Mouse (Mus musculus) CH12.LX (cell line): ENCODE measurements around the gene Camta1. TPM values are rescaled to one million over a fixed set of nuclear protein-coding genes. Genes with fewer than 3 reads are reported as not detected.

ENCODE experiments used
- DNase-seq: peaks from one replicate; pipeline ENCODE4 v3.0.0-alpha.2; 2013; ENCODE audit errors: extremely low read depth
- H3K27ac ChIP-seq: 2 replicates; pipeline ENCODE4 v1.5.1; 2012; ENCODE audit warnings: low read depth, mild to moderate bottlenecking, control low read depth, moderate library complexity; ENCODE audit not compliant: insufficient read depth
- H3K27me3 ChIP-seq: replicated peaks from 2 replicates; pipeline ENCODE3; 2012; ENCODE audit warnings: inconsistent platforms
- H3K36me3 ChIP-seq, 2 experiments: replicated peaks in 1 of 2; 2 replicates each; pipeline versions ENCODE3 to v1.6.1; 2012; ENCODE audit warnings: inconsistent platforms in 1 of 2, low read length in 1 of 2, mild to moderate bottlenecking in 1 of 2, mixed read lengths in 1 of 2, moderate library complexity in 1 of 2; ENCODE audit not compliant: control insufficient read depth in 1 of 2, insufficient read depth in 1 of 2
- H3K4me1 ChIP-seq, 2 experiments: 2 replicates each; pipeline ENCODE4 v1.6.1; 2012; ENCODE audit warnings: inconsistent platforms in 1 of 2, moderate library complexity in 1 of 2; ENCODE audit not compliant: insufficient read depth in 2 of 2, control insufficient read depth in 1 of 2
- H3K4me2 ChIP-seq: 2 replicates; pipeline ENCODE4 v1.6.1; 2012; ENCODE audit warnings: low read depth, mild to moderate bottlenecking, control low read depth; ENCODE audit not compliant: poor library complexity, insufficient read depth, severe bottlenecking
- H3K4me3 ChIP-seq, 3 experiments: fragments of 150-350 bp in 1 of 3; sonication (generic) in 1 of 3; replicated peaks in 1 of 3; 2 replicates each; pipeline versions ENCODE3 to v1.5.1; 2011 to 2012; ENCODE audit warnings: low read depth in 2 of 3, low read length in 2 of 3, mild to moderate bottlenecking in 2 of 3, moderate library complexity in 2 of 3, control low read depth in 1 of 3, improper control_type of control experiment in 1 of 3, inconsistent platforms in 1 of 3, mixed read lengths in 1 of 3; ENCODE audit not compliant: poor library complexity in 1 of 3
- H3K79me2 ChIP-seq: replicated peaks from 2 replicates; pipeline ENCODE4 v1.6.1; 2012; ENCODE audit warnings: mild to moderate bottlenecking, moderate library complexity; ENCODE audit not compliant: control insufficient read depth, poor library complexity, insufficient read depth, severe bottlenecking; ENCODE audit errors: extremely low read depth
- H3K9ac ChIP-seq: 2 replicates; pipeline ENCODE4 v1.6.1; 2012; ENCODE audit warnings: low read depth, mild to moderate bottlenecking, control low read depth, moderate library complexity; ENCODE audit not compliant: insufficient read depth
- H3K9me3 ChIP-seq: replicated peaks from 2 replicates; pipeline ENCODE3; 2012; ENCODE audit warnings: low read length, inconsistent platforms, mixed read lengths
- BHLHE40 ChIP-seq: IDR thresholded peaks from 2 replicates; pipeline ENCODE4 v1.6.1; 2011; ENCODE audit warnings: mild to moderate bottlenecking, low read depth, low read length, improper control_type of control experiment
- MYC ChIP-seq: IDR thresholded peaks from 2 replicates; pipeline ENCODE4 v1.6.1; 2011; ENCODE audit warnings: low read depth, mild to moderate bottlenecking, improper control_type of control experiment, low read length
- NELFE ChIP-seq: IDR thresholded peaks from 2 replicates; pipeline ENCODE4 v1.6.1; 2011; ENCODE audit warnings: low read depth, low read length, improper control_type of control experiment
- POLR2AphosphoS2 ChIP-seq: IDR thresholded peaks from 2 replicates; pipeline ENCODE4 v1.6.1; 2011; ENCODE audit warnings: low read depth, low read length, improper control_type of control experiment
- SMC3 ChIP-seq: IDR thresholded peaks from 2 replicates; pipeline ENCODE4 v1.6.1; 2011; ENCODE audit warnings: low read depth, low read length, improper control_type of control experiment
- dilution Hi-C: fragments of 300-500 bp; cut with MboI; formaldehyde crosslinking; loops from 2 replicates; pipeline ENCODE4 v1.14.3; 2020; ENCODE audit warnings: low sequenced_read_pairs; ENCODE audit not compliant: extremely low pct_unique_long_range_greater_than_20kb, extremely low pct_ligation_motif_present
- in situ Hi-C: fragments of 300-500 bp; cut with MboI; formaldehyde crosslinking; loops from 3 replicates; pipeline ENCODE4 v1.14.3; 2019; ENCODE audit warnings: low sequenced_read_pairs, low pct_ligation_motif_present, low pct_unique_long_range_greater_than_20kb, mixed read lengths
- polyA plus RNA-seq: library from polyadenylated mRNA; unstranded; fragments of >175 nt; gene quantifications from 2 replicates; pipeline ENCODE4 v1.2.1, GENCODE M21; 2012; ENCODE audit warnings: low read depth; ENCODE audit not compliant: insufficient read length
- total RNA-seq, 2 experiments: library from RNA; depleted of rRNA; stranded (reverse); fragments of 300-350 nt in 1 of 2; fragments of >200 nt in 1 of 2; gene quantifications; 2 replicates each; pipeline ENCODE4 v1.2.3; 2012 to 2014

Gene Camta1
- total and polyA plus RNA-seq, 3 experiments: 9.9 to 32.5 (median 15.3) TPM

DNA sequence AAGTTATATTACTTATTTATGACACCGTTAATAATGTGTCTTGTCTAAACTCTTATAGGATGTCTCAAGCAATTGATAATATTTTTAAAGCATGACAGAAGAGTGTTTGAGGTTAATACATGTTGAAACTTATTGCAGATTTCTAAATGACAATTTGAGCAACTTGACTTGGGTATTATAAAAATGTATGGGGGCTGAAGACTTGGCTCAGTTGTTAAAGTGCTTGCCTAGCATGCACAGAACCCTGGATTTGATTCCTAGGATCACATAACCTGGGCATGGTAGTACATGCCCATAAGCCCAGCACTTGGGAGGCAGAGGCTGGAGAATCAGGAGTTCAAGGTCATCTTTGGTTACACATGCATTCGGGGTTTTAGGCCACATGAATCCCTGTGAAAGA lies 992.8 kb downstream of the Camta1 start:
- DNase-seq: no peak
- Histone ChIP-seq H3K36me3 (no peaks in the 10 kb centered on the region), H3K4me1 (peaks cover 6 to 34% of the 10 kb centered on the region in 2 experiments)

DNA sequence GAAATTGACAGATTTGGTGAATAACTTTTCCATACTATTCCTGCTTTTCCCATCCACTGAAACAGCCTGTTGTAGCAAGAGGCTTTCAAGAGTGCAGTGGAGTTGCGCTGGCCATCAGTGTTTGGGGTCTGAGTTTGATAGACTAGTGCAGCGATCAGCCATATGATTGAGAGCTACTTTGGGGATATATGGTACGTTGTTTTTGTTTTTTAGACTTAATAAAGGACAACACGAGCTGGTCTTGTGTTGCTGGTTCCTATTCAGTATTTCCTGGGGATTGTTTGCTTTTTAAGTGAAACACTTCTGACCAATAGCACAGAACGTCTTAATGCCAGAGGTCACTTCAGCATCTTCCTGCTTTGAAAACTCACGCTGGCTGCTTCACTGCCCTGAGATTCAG lies 993.5 kb downstream of the Camta1 start:
- in situ Hi-C loops: loop anchor here (10.0 kb wide), 1 partner anchor 97 kb away; no protein-coding TSS in a partner anchor
- Histone ChIP-seq H3K27me3 (no peaks in the 10 kb centered on the region), H3K9me3 (no peaks in the 10 kb centered on the region), H3K4me1 (peaks cover 6 to 29% of the 10 kb centered on the region in 2 experiments), H3K9ac (no peak overlapping the region), H3K27ac (no peak overlapping the region), H3K79me2 (no peaks in the 10 kb centered on the region), H3K4me3 (no peak overlapping the region), H3K36me3 (no peaks in the 10 kb centered on the region), H3K4me2 (no peak overlapping the region)
- dilution Hi-C loops: no loop called here
- no peak for TF ChIP-seq POLR2AphosphoS2
- TF ChIP-seq SMC3: no peak
- TF ChIP-seq MYC: no peak
- no peak for DNase-seq

More for the DNA sequence above, 992.8 kb downstream of the Camta1 start:
- H3K27ac ChIP-seq: no peak overlapping the region
- no peak for TF ChIP-seq BHLHE40
- TF ChIP-seq NELFE: no peak
- TF ChIP-seq, all 38 proteins: peak for 0
- Histone ChIP-seq H3K4me3 (no peak overlapping the region), H3K9ac (no peak overlapping the region), H3K4me2 (no peak overlapping the region), H3K79me2 (no peaks in the 10 kb centered on the region), H3K9me3 (no peaks in the 10 kb centered on the region), H3K27me3 (no peaks in the 10 kb centered on the region)
- dilution Hi-C loops: no loop called here
- in situ Hi-C loops: loop anchor here (10.0 kb wide), 1 partner anchor 96 kb away; no protein-coding TSS in a partner anchor

Other genes starting within 250 kb of the Camta1 start
- 63.5 and 81.2 TPM in 2 replicates for gene Dnajc11, start 71.8 kb upstream of the Camta1 start, total RNA-seq (2012; rRNA removed)
- gene Dnajc11, start 71.8 kb upstream of the Camta1 start, total RNA-seq (2014; rRNA removed): 73.7 and 75.6 TPM in 2 replicates
- gene Dnajc11, start 71.8 kb upstream of the Camta1 start, polyA plus RNA-seq: 102 and 133 TPM in 2 replicates
- 20.0 and 27.6 TPM in 2 replicates for gene Thap3, start 127.1 kb upstream of the Camta1 start, total RNA-seq (2012; rRNA removed)
- 10.1 and 12.8 TPM in 2 replicates for gene Thap3, start 127.1 kb upstream of the Camta1 start, total RNA-seq (2014; rRNA removed)
- 11.0 and 11.7 TPM in 2 replicates for gene Thap3, start 127.1 kb upstream of the Camta1 start, polyA plus RNA-seq
- 4.9 and 5.0 TPM in 2 replicates for gene Phf13, start 134.4 kb upstream of the Camta1 start, total RNA-seq (2012; rRNA removed)
- gene Phf13, start 134.4 kb upstream of the Camta1 start, total RNA-seq (2014; rRNA removed): 1.9 and 2.1 TPM in 2 replicates
- gene Phf13, start 134.4 kb upstream of the Camta1 start, polyA plus RNA-seq: 3.9 and 4.9 TPM in 2 replicates
- 7.1 and 9.5 TPM in 2 replicates for gene Klhl21, start 146.9 kb upstream of the Camta1 start, total RNA-seq (2012; rRNA removed)
- 4.4 and 4.9 TPM in 2 replicates for gene Klhl21, start 146.9 kb upstream of the Camta1 start, total RNA-seq (2014; rRNA removed)
- 9.1 and 9.4 TPM in 2 replicates for gene Klhl21, start 146.9 kb upstream of the Camta1 start, polyA plus RNA-seq
- 7.4 and 10.5 TPM in 2 replicates for gene Zbtb48, start 165.8 kb upstream of the Camta1 start, total RNA-seq (2012; rRNA removed)
- gene Zbtb48, start 165.8 kb upstream of the Camta1 start, total RNA-seq (2014; rRNA removed): 8.6 and 10.5 TPM in 2 replicates
- 13.6 and 14.0 TPM in 2 replicates for gene Zbtb48, start 165.8 kb upstream of the Camta1 start, polyA plus RNA-seq
- 0.13 and 0.21 TPM in 2 replicates for gene Tas1r1, start 176.7 kb upstream of the Camta1 start, total RNA-seq (2012; rRNA removed)
- gene Tas1r1, start 176.7 kb upstream of the Camta1 start, total RNA-seq (2014; rRNA removed): not detected in 2 replicates
- not detected in 2 replicates for gene Tas1r1, start 176.7 kb upstream of the Camta1 start, polyA plus RNA-seq
- 44.8 and 53.6 TPM in 2 replicates for gene Nol9, start 177.4 kb upstream of the Camta1 start, total RNA-seq (2012; rRNA removed)
- 44.7 and 47.2 TPM in 2 replicates for gene Nol9, start 177.4 kb upstream of the Camta1 start, total RNA-seq (2014; rRNA removed)
- gene Nol9, start 177.4 kb upstream of the Camta1 start, polyA plus RNA-seq: 54.3 and 60.5 TPM in 2 replicates
- gene Plekhg5, start 210.6 kb upstream of the Camta1 start, total RNA-seq (2012; rRNA removed): 1.6 and 2.1 TPM in 2 replicates
- gene Plekhg5, start 210.6 kb upstream of the Camta1 start, total RNA-seq (2014; rRNA removed): 0.05 and 0.09 TPM in 2 replicates
- gene Plekhg5, start 210.6 kb upstream of the Camta1 start, polyA plus RNA-seq: 0.82 and 1.1 TPM in 2 replicates